Mouse (Mus musculus): ENCODE measurements around the gene Ficd. TPM values are rescaled to one million over a fixed set of nuclear protein-coding genes. Genes with fewer than 3 reads are reported as not detected.
"Not testable (repeated sequence)": the region's sequence is repeated elsewhere in the genome, so short reads cannot be mapped to it uniquely, and the experiment has no call there.

The Ficd gene
- polyA plus RNA-seq, 1 experiment from 2014 or later = 3.3 TPM

DNA sequence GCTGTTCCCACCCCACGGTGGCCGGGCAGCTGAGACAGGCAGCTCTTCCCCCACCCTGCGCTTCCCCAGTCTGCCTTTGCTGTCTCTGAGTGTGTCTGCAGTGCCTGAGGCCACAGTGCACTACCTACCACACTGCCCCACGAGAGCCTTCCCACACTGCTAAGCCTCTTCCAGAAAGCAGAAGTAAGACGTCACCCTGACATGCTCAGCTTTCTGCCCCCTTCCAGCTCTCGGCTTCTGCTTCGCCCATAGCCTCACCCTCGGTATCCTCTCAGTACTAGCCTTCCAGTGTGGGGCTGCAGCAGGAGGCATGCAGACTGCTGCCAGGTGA, 41.3 kb downstream of the Ficd start:
- H3K9me3 ChIP-seq (ENCODE audit: control insufficient read depth, low read length) = no peaks in the 10 kb centered on the region; the same call in 1 of the 2 replicates
- peaks cover 5% of the 10 kb centered on the region for H3K4me1 ChIP-seq (ENCODE audit: control insufficient read depth, insufficient read depth, low read length)
- H3K9ac ChIP-seq (ENCODE audit: low read length) = no peak overlapping the region
- H3K27ac ChIP-seq (ENCODE audit: low read depth, low read length) = no peak overlapping the region
- ATAC-seq (ENCODE audit: low FRiP score) (no peak), DNase-seq (ENCODE audit: low spot score, missing footprints) (no peak)
- peaks cover 16% of the 10 kb centered on the region for H3K36me3 ChIP-seq (ENCODE audit: control insufficient read depth, insufficient read depth, low read length)
- no peak overlapping the region for H3K4me2 ChIP-seq
- H3K27me3 ChIP-seq (ENCODE audit: control insufficient read depth, insufficient read depth, low read length) = no peaks in the 10 kb centered on the region
- WGBS = 85% methylated on average over 8 of the region's 8 CpGs
- no peak overlapping the region for H3K4me3 ChIP-seq (ENCODE audit: low read depth, low read length)

DNA sequence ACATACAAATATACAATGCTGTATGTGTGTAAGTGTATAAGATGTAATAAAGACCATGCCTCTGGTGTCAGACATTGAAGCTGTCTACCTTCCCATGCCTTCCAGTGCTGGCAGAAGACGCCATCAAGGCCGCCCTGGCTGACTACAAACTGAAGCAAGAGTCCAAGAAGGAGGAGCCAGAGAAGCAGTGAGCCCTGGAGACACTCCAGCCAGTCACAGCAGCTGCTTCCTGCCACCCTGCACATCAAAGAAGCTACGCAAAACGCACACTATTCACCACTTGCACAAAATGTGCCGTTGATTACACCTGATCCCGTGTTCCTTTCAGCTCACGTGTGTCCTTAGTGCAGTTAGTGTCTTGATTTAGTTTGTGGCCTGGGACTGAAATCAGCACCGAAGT, 42.1 kb downstream of the Ficd start:
- not testable (repeated sequence) for H3K4me2 ChIP-seq; H3K27ac ChIP-seq (ENCODE audit: low read depth, low read length); H3K4me1 ChIP-seq (ENCODE audit: control insufficient read depth, insufficient read depth, low read length); H3K4me3 ChIP-seq (ENCODE audit: low read depth, low read length); H3K27me3 ChIP-seq (ENCODE audit: control insufficient read depth, insufficient read depth, low read length); DNase-seq (ENCODE audit: low spot score, missing footprints); H3K9ac ChIP-seq (ENCODE audit: low read length); ATAC-seq (ENCODE audit: low FRiP score); H3K9me3 ChIP-seq (ENCODE audit: control insufficient read depth, low read length)
- 92% methylated on average over 8 of the region's 8 CpGs for WGBS
- peaks cover 16% of the 10 kb centered on the region for H3K36me3 ChIP-seq (ENCODE audit: control insufficient read depth, insufficient read depth, low read length)

DNA sequence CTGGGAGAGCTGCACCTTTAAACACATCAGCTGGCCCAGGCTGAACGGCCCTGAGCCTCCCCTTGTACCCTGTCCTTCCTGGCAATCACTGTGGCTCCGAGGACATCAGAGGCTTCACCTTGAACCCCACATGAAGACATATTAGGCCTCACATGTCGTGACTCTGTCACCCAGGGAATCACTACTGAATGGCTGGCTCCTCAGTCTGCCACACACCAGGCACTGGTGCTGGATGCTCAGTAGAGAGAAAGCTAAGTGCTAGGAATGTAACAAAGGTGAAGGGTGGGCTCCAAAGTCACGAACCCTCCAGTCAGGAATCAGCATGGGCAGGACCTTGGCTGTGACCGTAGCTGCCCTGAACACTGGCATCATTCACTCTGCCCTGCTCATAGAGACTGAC, 44.0 kb downstream of the Ficd start:
- H3K4me2 ChIP-seq = no peak overlapping the region
- peaks cover 16% of the 10 kb centered on the region for H3K36me3 ChIP-seq (ENCODE audit: control insufficient read depth, insufficient read depth, low read length)
- H3K9ac ChIP-seq (ENCODE audit: low read length) = no peak overlapping the region
- no peak overlapping the region for H3K27ac ChIP-seq (ENCODE audit: low read depth, low read length)
- DNase-seq (ENCODE audit: low spot score, missing footprints) (peak; percentile 12), ATAC-seq (ENCODE audit: low FRiP score) (no peak)
- 83% methylated on average over 5 of the region's 5 CpGs for WGBS
- H3K4me3 ChIP-seq (ENCODE audit: low read depth, low read length) = no peak overlapping the region
- H3K4me1 ChIP-seq (ENCODE audit: control insufficient read depth, insufficient read depth, low read length) = no peaks in the 10 kb centered on the region
- H3K27me3 ChIP-seq (ENCODE audit: control insufficient read depth, insufficient read depth, low read length) = no peaks in the 10 kb centered on the region; the same call in 1 of the 2 replicates
- no peaks in the 10 kb centered on the region; the same call in 1 of the 2 replicates for H3K9me3 ChIP-seq (ENCODE audit: control insufficient read depth, low read length)

DNA sequence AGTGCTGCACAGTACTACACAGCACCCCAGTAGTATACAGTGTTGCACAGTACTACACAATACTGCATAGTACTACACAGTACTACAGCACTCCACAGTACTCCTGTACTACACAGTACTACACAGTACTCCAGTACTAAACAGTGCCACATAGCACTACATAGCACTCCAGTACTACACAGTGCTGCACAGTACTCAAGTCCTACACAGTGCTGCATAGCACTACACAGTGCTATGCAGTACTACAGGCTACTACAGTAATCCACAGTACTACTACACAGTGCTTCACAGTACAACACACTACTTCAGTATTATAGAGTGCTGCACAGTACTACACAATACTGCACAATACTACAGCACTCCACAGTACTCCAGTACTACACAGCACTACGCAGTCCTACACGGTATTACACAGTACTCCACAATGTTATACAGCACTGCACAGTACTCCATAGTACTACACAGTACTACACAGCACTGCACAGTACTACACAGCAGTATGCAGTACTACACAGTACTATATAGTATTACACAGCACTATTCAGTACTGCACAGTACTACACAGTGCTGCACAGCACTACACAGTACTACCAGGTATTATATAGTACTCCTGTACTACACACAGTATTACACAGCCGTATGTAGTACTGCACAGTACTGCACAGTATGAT, 44.6 kb downstream of the Ficd start:
- no peaks in the 10 kb centered on the region for H3K4me1 ChIP-seq (ENCODE audit: control insufficient read depth, insufficient read depth, low read length)
- H3K9me3 ChIP-seq (ENCODE audit: control insufficient read depth, low read length) = no peaks in the 10 kb centered on the region; the same call in 1 of the 2 replicates
- ATAC-seq (ENCODE audit: low FRiP score) (no peak), DNase-seq (ENCODE audit: low spot score, missing footprints) (peak; percentile 8)
- H3K27me3 ChIP-seq (ENCODE audit: control insufficient read depth, insufficient read depth, low read length) = no peaks in the 10 kb centered on the region; the same call in 1 of the 2 replicates
- no peak overlapping the region for H3K27ac ChIP-seq (ENCODE audit: low read depth, low read length)
- 97% methylated on average over 3 of the region's 3 CpGs for WGBS
- H3K4me2 ChIP-seq = no peak overlapping the region
- H3K9ac ChIP-seq (ENCODE audit: low read length) = no peak overlapping the region
- H3K36me3 ChIP-seq (ENCODE audit: control insufficient read depth, insufficient read depth, low read length) = peaks cover 16% of the 10 kb centered on the region
- H3K4me3 ChIP-seq (ENCODE audit: low read depth, low read length) = no peak overlapping the region

DNA sequence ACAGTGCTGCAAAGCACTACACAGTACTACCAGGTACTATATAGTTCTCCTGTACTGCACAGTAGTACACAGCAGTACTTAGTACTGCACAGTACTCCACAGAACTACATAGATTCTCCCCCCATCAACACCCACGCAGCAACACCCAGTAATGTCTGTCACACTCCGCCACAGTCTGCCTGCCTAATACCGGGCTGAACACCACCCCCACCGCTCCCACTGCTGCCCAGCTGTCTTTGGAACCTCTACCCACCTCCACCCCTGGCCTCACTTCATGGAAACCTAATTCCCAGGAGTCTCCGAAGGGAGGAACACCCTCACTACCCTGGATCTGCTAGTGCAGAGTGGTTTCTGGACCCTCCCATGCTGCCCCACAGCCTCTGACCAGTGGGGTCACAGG, 45.2 kb downstream of the Ficd start:
- WGBS = 95% methylated on average over 5 of the region's 5 CpGs
- Histone ChIP-seq H3K4me2 (no peak overlapping the region), H3K9ac (ENCODE audit: low read length) (no peak overlapping the region), H3K27ac (ENCODE audit: low read depth, low read length) (no peak overlapping the region), H3K27me3 (ENCODE audit: control insufficient read depth, insufficient read depth, low read length) (no peaks in the 10 kb centered on the region; the same call in 1 of the 2 replicates), H3K4me1 (ENCODE audit: control insufficient read depth, insufficient read depth, low read length) (no peaks in the 10 kb centered on the region), H3K9me3 (ENCODE audit: control insufficient read depth, low read length) (no peaks in the 10 kb centered on the region; the same call in 1 of the 2 replicates), H3K36me3 (ENCODE audit: control insufficient read depth, insufficient read depth, low read length) (peaks cover 13% of the 10 kb centered on the region), H3K4me3 (ENCODE audit: low read depth, low read length) (no peak overlapping the region)
- ATAC-seq (ENCODE audit: low FRiP score) (no peak), DNase-seq (ENCODE audit: low spot score, missing footprints) (peak; percentile 0)

DNA sequence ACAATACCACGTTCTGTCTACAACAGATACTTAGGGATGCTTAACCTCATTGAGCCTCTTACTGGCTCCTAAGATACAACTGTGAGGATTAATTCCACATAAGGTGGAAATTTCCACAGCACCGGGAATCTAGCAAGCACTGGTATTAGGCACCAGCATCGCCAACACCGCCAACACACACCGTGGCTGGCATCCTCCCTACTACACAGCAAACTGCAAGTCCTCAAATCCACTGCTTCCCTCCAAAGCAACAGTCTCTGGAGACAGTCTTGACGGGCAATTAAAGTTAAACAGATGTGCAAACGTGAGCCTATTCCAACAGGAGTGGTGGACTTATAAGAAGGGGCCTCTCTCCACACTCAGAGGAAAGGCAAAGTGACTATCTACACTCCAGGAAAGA, 45.7 kb downstream of the Ficd start:
- Histone ChIP-seq H3K9ac (ENCODE audit: low read length) (no peak overlapping the region), H3K27me3 (ENCODE audit: control insufficient read depth, insufficient read depth, low read length) (no peaks in the 10 kb centered on the region; the same call in 1 of the 2 replicates), H3K4me1 (ENCODE audit: control insufficient read depth, insufficient read depth, low read length) (no peaks in the 10 kb centered on the region), H3K4me3 (ENCODE audit: low read depth, low read length) (no peak overlapping the region), H3K4me2 (no peak overlapping the region), H3K27ac (ENCODE audit: low read depth, low read length) (no peak overlapping the region), H3K9me3 (ENCODE audit: control insufficient read depth, low read length) (no peaks in the 10 kb centered on the region; the same call in 1 of the 2 replicates), H3K36me3 (ENCODE audit: control insufficient read depth, insufficient read depth, low read length) (peaks cover 10% of the 10 kb centered on the region)
- 84% methylated on average over 7 of the region's 7 CpGs for WGBS
- DNase-seq (ENCODE audit: low spot score, missing footprints) (no peak), ATAC-seq (ENCODE audit: low FRiP score) (no peak)

DNA sequence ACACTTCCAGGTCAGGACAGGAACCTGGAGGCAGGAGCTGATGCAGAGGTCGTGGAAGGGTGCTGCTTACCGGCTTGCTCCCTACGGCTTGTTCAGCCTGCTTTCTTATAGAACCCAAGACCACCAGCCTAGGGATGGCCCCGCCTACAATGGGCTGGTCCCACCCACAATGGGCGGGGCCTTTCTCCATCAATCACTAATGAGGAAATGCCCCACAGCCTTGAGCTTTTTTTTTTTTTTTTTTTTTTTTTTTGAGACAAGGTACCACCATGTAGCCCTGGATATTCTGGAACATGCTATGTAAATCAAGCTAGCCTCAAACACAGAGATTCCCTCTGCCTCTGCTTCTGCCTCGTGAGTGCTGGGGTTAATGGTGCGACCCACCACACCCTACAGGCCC, 46.3 kb downstream of the Ficd start:
- Histone ChIP-seq H3K4me3 (ENCODE audit: low read depth, low read length) (no peak overlapping the region), H3K9me3 (ENCODE audit: control insufficient read depth, low read length) (no peaks in the 10 kb centered on the region; the same call in 1 of the 2 replicates), H3K27ac (ENCODE audit: low read depth, low read length) (no peak overlapping the region), H3K36me3 (ENCODE audit: control insufficient read depth, insufficient read depth, low read length) (peaks cover 5% of the 10 kb centered on the region; the same call in 1 of the 2 replicates), H3K9ac (ENCODE audit: low read length) (no peak overlapping the region), H3K4me2 (no peak overlapping the region), H3K27me3 (ENCODE audit: control insufficient read depth, insufficient read depth, low read length) (no peaks in the 10 kb centered on the region; the same call in 1 of the 2 replicates), H3K4me1 (ENCODE audit: control insufficient read depth, insufficient read depth, low read length) (no peaks in the 10 kb centered on the region)
- WGBS = 78% methylated on average over 7 of the region's 7 CpGs
- DNase-seq (ENCODE audit: low spot score, missing footprints) = peak; percentile 0
- ATAC-seq (ENCODE audit: low FRiP score) = no peak

DNA sequence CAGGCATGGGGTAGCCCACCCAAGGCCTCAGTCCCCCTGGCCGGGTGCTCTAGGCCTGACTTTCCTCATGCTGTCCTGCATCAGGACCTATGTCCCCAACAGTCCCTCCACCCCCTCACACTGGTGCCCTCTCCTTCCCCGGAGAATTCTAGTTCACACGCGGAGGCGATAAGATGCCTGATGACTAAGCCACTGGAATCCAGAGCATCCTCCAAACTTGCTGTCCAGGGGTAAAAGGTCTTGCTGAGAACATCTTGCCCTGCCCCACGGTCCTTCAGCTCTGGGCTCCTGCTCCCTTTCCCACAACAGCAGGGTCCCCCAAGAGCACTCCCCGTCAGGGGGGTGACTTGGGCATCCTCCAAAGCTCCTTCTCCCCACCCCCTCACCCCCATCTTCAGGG, 47.0 kb downstream of the Ficd start:
- ATAC-seq (ENCODE audit: low FRiP score) (no peak), DNase-seq (ENCODE audit: low spot score, missing footprints) (no peak)
- H3K27ac ChIP-seq (ENCODE audit: low read depth, low read length) = no peak overlapping the region
- H3K36me3 ChIP-seq (ENCODE audit: control insufficient read depth, insufficient read depth, low read length) = 0 out of 2 replicates have a peak, but pooled peaks cover 3% of the 10 kb centered on the region
- H3K4me2 ChIP-seq = no peak overlapping the region
- H3K9me3 ChIP-seq (ENCODE audit: control insufficient read depth, low read length) = no peaks in the 10 kb centered on the region; the same call in 1 of the 2 replicates
- no peaks in the 10 kb centered on the region; the same call in 1 of the 2 replicates for H3K27me3 ChIP-seq (ENCODE audit: control insufficient read depth, insufficient read depth, low read length)
- no peak overlapping the region for H3K9ac ChIP-seq (ENCODE audit: low read length)
- WGBS = 89% methylated on average over 7 of the region's 7 CpGs
- H3K4me1 ChIP-seq (ENCODE audit: control insufficient read depth, insufficient read depth, low read length) = no peaks in the 10 kb centered on the region
- H3K4me3 ChIP-seq (ENCODE audit: low read depth, low read length) = no peak overlapping the region

DNA sequence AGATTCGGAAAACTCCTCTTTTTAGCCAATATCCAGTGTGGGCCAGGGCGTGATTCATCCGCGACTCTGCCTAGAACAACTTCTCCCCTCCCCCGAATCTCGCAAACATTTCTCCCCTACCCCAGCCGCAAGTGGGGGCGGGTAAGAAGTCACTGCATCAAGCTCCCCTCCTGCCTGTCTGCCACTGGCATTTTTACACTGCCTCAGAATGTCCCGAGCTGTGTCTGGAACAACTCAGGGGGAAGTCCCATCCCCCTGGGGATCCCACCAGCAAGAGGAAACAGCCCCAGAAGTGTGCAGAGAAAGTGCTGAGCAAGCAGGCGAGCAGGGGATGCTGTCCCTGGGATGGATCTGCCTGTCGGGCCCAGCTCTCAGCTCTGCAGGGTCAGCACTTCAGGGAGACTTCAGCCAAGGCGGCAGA, 48.0 kb downstream of the Ficd start:
- ATAC-seq (ENCODE audit: low FRiP score) (no peak), DNase-seq (ENCODE audit: low spot score, missing footprints) (no peak)
- H3K9ac ChIP-seq (ENCODE audit: low read length) = no peak overlapping the region
- no peak overlapping the region for H3K4me2 ChIP-seq
- no peaks in the 10 kb centered on the region; the same call in 1 of the 2 replicates for H3K9me3 ChIP-seq (ENCODE audit: control insufficient read depth, low read length)
- H3K4me3 ChIP-seq (ENCODE audit: low read depth, low read length) = no peak overlapping the region
- no peaks in the 10 kb centered on the region for H3K4me1 ChIP-seq (ENCODE audit: control insufficient read depth, insufficient read depth, low read length)
- 19% methylated on average over 12 of the region's 12 CpGs for WGBS
- no peak overlapping the region for H3K27ac ChIP-seq (ENCODE audit: low read depth, low read length)
- H3K27me3 ChIP-seq (ENCODE audit: control insufficient read depth, insufficient read depth, low read length) = no peaks in the 10 kb centered on the region; the same call in 1 of the 2 replicates
- H3K36me3 ChIP-seq (ENCODE audit: control insufficient read depth, insufficient read depth, low read length) = no peaks in the 10 kb centered on the region

Measured in midbrain, embryonic 11.5 days (tissue).